Mouse (Mus musculus): ENCODE measurements around the gene Rasgrp2. TPM values are rescaled to one million over a fixed set of nuclear protein-coding genes. Genes with fewer than 3 reads are reported as not detected.

The Rasgrp2 gene
- total and polyA plus RNA-seq, 2 experiments from 2014 or later: 252 to 283 TPM

GRCm38 (mm10) chr19:6403869-6404268, 4.7 kb downstream of the Rasgrp2 start:
- Histone ChIP-seq H3K27ac (no peak overlapping the region), H3K9me3 (ENCODE audit: low read length) (no peaks in the 10 kb centered on the region), H3K27me3 (ENCODE audit: insufficient read depth, low read length) (no peaks in the 10 kb centered on the region), H3K4me1 (ENCODE audit: insufficient read depth, low read length) (peaks cover 4% of the 10 kb centered on the region; the same call in 1 of the 2 replicates), H3K4me2 (ENCODE audit: low read depth, low read length) (no peak overlapping the region), H3K9ac (replicated peaks; ENCODE audit: low read length) (no peak overlapping the region), H3K36me3 (ENCODE audit: insufficient read depth, low read length) (0 out of 2 replicates have a peak, but pooled peaks cover 7% of the 10 kb centered on the region), H3K4me3 (ENCODE audit: low read length) (no peak overlapping the region)
- ATAC-seq (no peak), DNase-seq (ENCODE audit: low spot score) (no peak)
- no peak for TF ChIP-seq CTCF (IDR thresholded peaks at IDR 0.05; ENCODE audit: low read depth)
- WGBS: 73% methylated on average over 10 of the region's 10 CpGs

DNA sequence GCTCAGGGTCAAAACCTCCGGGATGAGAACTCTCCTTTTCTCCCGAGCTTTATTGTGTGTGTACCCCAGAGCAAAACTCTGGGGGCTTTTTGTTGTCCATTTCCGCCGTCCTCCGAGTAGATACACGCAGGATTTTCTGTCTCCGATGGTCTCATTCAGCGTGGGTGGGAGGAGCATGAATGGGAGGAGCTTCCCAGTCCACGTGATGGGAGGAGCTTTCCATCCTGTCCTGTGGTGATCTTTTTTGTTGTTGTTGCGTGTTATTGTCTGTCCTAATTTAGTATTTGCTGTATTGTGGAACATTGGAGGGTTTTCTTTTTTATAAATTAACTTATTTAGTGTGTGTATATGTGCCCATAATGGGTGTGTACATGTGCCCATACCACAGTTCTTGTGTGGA, 6.3 kb downstream of the Rasgrp2 start:
- Histone ChIP-seq H3K9ac (replicated peaks; ENCODE audit: low read length) (no peak overlapping the region), H3K4me1 (ENCODE audit: insufficient read depth, low read length) (0 out of 2 replicates have a peak, but pooled peaks cover 4% of the 10 kb centered on the region), H3K4me3 (ENCODE audit: low read length) (no peak overlapping the region), H3K9me3 (ENCODE audit: low read length) (no peaks in the 10 kb centered on the region), H3K27ac (no peak overlapping the region), H3K36me3 (ENCODE audit: insufficient read depth, low read length) (0 out of 2 replicates have a peak, but pooled peaks cover 7% of the 10 kb centered on the region), H3K4me2 (ENCODE audit: low read depth, low read length) (no peak overlapping the region), H3K27me3 (ENCODE audit: insufficient read depth, low read length) (no peaks in the 10 kb centered on the region)
- WGBS: 65% methylated on average over 10 of the region's 10 CpGs
- TF ChIP-seq CTCF (IDR thresholded peaks at IDR 0.05; ENCODE audit: low read depth): no peak
- DNase-seq (ENCODE audit: low spot score) (no peak), ATAC-seq (no peak)

DNA sequence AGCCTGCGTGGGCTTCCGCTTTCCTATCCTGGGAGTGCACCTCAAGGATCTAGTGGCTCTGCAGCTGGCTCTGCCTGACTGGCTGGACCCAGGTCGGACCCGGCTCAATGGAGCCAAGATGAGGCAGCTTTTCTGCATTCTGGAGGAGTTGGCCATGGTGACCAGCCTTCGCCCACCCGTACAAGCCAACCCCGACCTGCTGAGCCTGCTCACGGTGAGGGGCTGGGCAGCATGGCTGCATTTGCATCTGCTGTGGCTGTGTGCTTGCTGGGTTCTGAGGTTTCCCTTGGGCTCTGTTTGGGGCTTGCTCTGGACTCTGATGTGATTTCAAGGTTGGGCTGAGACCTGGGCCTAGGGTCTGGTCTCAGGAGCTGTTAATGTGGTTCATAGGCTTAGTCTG, 8.0 kb downstream of the Rasgrp2 start:
- no peak for TF ChIP-seq CTCF (IDR thresholded peaks at IDR 0.05; ENCODE audit: low read depth)
- DNase-seq (ENCODE audit: low spot score): no peak
- 64% methylated on average over 8 of the region's 8 CpGs for whole genome bisulfite sequencing

DNA sequence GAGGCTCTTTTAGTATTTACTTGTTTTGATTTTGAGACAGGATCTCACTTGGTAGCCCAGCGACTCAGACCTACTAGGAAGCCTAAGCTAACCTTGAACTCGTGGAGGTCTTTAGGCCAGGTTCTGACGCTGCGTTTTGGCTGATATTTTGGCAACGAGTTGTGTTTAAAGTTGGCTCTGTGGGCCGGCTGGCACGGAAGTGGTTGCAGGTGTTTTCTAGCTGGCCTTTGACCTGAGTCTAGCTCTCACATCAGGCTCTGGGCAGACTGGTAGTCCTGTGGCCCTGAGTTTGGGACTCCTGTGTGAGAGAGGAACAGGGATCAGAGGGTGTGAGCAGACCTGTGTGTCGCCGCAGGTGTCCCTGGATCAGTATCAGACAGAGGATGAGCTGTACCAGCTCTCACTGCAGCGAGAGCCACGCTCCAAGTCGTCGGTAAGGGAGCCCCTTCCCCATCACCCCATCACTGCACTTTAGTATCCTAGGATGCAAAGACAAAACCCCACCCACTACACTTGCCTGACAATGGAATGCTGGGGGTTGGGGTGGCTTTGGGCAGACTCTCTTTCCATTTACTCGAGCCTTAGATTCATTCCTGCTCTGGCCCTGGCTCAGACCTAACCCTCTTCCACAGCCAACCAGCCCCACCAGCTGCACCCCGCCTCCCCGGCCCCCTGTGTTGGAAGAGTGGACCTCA, 8.8 kb downstream of the Rasgrp2 start:
- ATAC-seq (no peak), DNase-seq (ENCODE audit: low spot score) (no peak)
- WGBS: 55% methylated on average over 16 of the region's 16 CpGs
- Histone ChIP-seq H3K36me3 (ENCODE audit: insufficient read depth, low read length) (0 out of 2 replicates have a peak, but pooled peaks cover 7% of the 10 kb centered on the region), H3K9ac (replicated peaks; ENCODE audit: low read length) (no peak overlapping the region), H3K4me2 (ENCODE audit: low read depth, low read length) (no peak overlapping the region), H3K4me1 (ENCODE audit: insufficient read depth, low read length) (no peaks in the 10 kb centered on the region), H3K4me3 (ENCODE audit: low read length) (no peak overlapping the region), H3K27me3 (ENCODE audit: insufficient read depth, low read length) (no peaks in the 10 kb centered on the region), H3K9me3 (ENCODE audit: low read length) (no peaks in the 10 kb centered on the region), H3K27ac (no peak overlapping the region)
- TF ChIP-seq CTCF (IDR thresholded peaks at IDR 0.05; ENCODE audit: low read depth): no peak

More for the DNA sequence above, 8.0 kb downstream of the Rasgrp2 start:
- Histone ChIP-seq H3K4me2 (ENCODE audit: low read depth, low read length) (no peak overlapping the region), H3K4me3 (ENCODE audit: low read length) (no peak overlapping the region), H3K36me3 (ENCODE audit: insufficient read depth, low read length) (0 out of 2 replicates have a peak, but pooled peaks cover 7% of the 10 kb centered on the region), H3K27me3 (ENCODE audit: insufficient read depth, low read length) (no peaks in the 10 kb centered on the region), H3K27ac (no peak overlapping the region), H3K9ac (replicated peaks; ENCODE audit: low read length) (no peak overlapping the region), H3K9me3 (ENCODE audit: low read length) (no peaks in the 10 kb centered on the region), H3K4me1 (ENCODE audit: insufficient read depth, low read length) (no peaks in the 10 kb centered on the region)
- ATAC-seq: no peak

- Histone ChIP-seq H3K27me3 (ENCODE audit: insufficient read depth, low read length) (no peaks in the 10 kb centered on the region), H3K9ac (replicated peaks; ENCODE audit: low read length) (no peak overlapping the region), H3K4me3 (ENCODE audit: low read length) (no peak overlapping the region), H3K4me2 (ENCODE audit: low read depth, low read length) (no peak overlapping the region), H3K9me3 (ENCODE audit: low read length) (no peaks in the 10 kb centered on the region), H3K36me3 (ENCODE audit: insufficient read depth, low read length) (0 out of 2 replicates have a peak, but pooled peaks cover under 1% of the 10 kb centered on the region), H3K4me1 (ENCODE audit: insufficient read depth, low read length) (no peaks in the 10 kb centered on the region), H3K27ac (no peak overlapping the region)
- ATAC-seq: no peak
- 0 out of 2 replicates have a peak, but pooled peaks have one; percentile 7 for TF ChIP-seq CTCF (IDR thresholded peaks at IDR 0.05; ENCODE audit: low read depth)
- 66% methylated on average over 8 of the region's 8 CpGs for WGBS
- DNase-seq (ENCODE audit: low spot score): no peak
Observed at GRCm38 (mm10) chr19:6408749-6409148, 9.6 kb downstream of the Rasgrp2 start.

GRCm38 (mm10) chr19:6409176-6409575, 10.0 kb downstream of the Rasgrp2 start:
- TF ChIP-seq CTCF (IDR thresholded peaks at IDR 0.05; ENCODE audit: low read depth): no peak
- no peaks in the 10 kb centered on the region for H3K4me1 ChIP-seq (ENCODE audit: insufficient read depth, low read length)
- H3K27me3 ChIP-seq (ENCODE audit: insufficient read depth, low read length): no peaks in the 10 kb centered on the region
- H3K36me3 ChIP-seq (ENCODE audit: insufficient read depth, low read length): no peaks in the 10 kb centered on the region
- ATAC-seq (no peak), DNase-seq (ENCODE audit: low spot score) (no peak)
- no peaks in the 10 kb centered on the region for H3K9me3 ChIP-seq (ENCODE audit: low read length)
- no peak overlapping the region for H3K4me3 ChIP-seq (ENCODE audit: low read length)
- no peak overlapping the region for H3K27ac ChIP-seq
- H3K9ac ChIP-seq (replicated peaks; ENCODE audit: low read length): no peak overlapping the region
- WGBS: 76% methylated on average over 5 of the region's 5 CpGs
- H3K4me2 ChIP-seq (ENCODE audit: low read depth, low read length): no peak overlapping the region

GRCm38 (mm10) chr19:6409936-6410335, 10.8 kb downstream of the Rasgrp2 start:
- ATAC-seq (no peak), DNase-seq (ENCODE audit: low spot score) (no peak)
- H3K9me3 ChIP-seq (ENCODE audit: low read length): no peaks in the 10 kb centered on the region
- 87% methylated on average over 5 of the region's 5 CpGs for WGBS
- no peak overlapping the region for H3K9ac ChIP-seq (replicated peaks; ENCODE audit: low read length)
- H3K4me3 ChIP-seq (ENCODE audit: low read length): no peak overlapping the region
- H3K4me1 ChIP-seq (ENCODE audit: insufficient read depth, low read length): no peaks in the 10 kb centered on the region
- H3K36me3 ChIP-seq (ENCODE audit: insufficient read depth, low read length): no peaks in the 10 kb centered on the region
- TF ChIP-seq CTCF (IDR thresholded peaks at IDR 0.05; ENCODE audit: low read depth): no peak
- no peaks in the 10 kb centered on the region for H3K27me3 ChIP-seq (ENCODE audit: insufficient read depth, low read length)
- H3K27ac ChIP-seq: no peak overlapping the region
- no peak overlapping the region for H3K4me2 ChIP-seq (ENCODE audit: low read depth, low read length)

Data from hindbrain, postnatal 0 days (tissue).